Mouse (Mus musculus): Measurements from ENCODE around the gene Heatr5a.

The Heatr5a gene

DNA sequence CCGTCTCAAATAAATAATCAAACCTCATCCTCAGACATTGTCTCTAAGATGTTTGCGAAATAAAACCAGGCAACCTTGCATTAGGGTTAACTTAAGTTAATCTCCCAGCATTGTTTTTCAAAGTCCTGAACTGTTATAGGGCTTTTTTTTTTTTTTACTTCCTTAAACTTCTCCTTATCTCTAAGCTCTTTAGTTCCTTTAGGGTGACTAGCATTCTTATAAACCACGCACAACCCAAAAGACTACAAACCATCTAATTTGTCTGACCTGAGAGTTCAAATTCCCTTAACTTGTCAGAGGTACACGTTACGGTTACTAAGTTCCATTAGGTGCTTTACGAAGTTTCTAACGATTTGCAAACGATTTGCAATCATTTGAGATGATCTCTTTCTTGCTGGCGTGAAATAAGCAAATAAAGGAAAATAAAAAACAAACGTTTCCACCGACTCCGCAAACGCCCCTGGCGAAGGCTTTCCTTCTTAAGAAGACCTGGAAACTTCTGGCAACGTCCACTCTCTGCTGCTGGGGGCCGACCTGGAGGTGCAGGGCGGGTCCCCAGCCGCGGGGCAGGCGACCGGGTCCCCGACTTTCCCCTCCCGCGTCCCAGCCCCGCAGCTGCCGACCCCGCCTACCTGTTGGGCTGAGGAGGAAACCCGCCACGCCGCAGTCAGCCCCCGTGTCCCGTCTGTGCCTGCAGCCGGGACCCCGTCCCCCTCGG lies 610 bp downstream of the Heatr5a start:
- no peak for DNase-seq

DNA sequence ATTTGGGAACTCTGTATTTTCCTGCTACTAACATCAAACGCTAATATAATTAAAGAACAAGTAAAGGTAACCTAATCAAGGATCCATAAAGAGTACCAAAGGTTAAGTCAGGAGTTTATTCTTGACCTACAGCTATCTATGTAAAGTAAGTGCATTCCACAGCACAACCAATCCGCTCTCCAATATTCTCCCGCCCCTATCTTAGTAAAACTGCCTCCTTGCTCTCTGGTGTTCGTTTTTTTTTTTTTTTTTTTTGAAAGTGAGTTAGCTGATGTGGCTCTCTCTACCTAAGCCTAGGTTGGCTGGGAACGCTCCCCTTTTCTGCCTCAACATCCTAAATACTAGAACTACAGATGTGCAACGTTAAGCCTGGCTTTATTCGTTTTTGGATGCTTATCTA lies 1.2 kb downstream of the Heatr5a start:
- DNase-seq: no peak

DNA sequence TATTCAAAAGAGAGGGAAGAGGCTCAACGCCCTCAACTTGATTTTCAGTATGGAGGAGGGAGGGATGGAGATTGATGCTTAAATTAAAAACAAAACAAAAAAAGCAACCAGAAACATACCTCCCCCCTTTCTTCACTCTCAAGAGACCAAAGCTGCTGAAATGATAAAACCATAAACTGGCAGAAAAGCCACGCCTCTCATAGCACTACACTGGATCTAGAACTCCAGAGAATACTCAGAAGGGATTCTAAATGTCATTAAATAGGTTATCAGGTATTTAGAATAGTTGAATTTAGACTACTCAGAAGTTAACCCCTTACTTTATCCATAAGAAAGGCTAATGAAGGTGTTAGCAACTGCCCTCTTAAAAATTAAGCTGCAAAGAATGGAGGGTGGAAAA lies 2.0 kb downstream of the Heatr5a start:
- DNase-seq: no peak

DNA sequence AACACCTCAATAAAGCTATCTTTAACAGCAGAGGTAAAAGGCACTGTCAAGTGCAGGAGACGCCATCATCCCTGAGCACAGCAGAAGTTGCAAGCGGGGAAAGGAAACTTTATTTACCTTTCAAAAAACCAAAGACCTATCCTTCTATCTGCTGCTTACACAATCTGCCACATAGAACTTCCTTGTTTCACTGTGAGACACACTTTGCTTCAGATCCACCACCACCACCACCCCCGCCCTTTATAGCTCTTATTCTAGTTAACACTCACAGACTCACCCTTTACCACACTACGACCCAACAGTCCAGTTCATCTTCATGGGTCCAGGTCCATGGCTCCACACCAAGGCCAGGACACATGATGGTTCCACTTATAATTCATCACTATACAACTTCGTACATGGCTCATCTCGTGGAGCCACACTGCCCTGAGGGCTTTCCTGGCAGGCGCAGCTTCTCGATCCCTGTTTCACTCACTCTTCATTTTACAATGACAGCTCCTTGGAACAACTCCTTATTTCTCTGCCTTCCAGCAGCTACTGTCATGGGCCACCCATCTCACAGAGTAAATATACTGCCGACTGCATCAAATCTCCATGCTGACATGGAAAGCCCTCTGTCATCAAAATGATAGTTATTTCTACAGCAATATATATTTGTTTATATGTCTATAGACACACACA lies 3.1 kb downstream of the Heatr5a start:
- no peak for DNase-seq

DNA sequence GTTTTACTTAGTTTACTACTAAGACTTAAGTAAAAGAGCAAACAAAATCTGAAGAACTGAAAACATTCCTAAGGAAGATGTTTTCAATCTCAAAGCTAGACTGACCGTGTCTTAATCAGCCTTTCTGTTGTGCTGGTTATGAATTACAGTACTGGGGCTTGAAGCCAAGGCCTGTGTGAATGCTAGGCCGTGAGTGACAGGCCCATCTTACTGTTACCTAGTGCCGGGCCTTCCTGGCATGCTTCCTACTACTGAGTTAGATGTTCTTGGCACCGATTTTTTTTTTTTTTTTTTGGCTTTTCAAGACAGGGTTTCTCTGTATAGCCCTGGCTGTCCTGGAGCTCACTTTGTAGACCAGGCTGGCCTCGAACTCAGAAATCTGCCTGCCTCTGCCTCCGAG lies 13.5 kb downstream of the Heatr5a start:
- DNase-seq: no peak

DNA sequence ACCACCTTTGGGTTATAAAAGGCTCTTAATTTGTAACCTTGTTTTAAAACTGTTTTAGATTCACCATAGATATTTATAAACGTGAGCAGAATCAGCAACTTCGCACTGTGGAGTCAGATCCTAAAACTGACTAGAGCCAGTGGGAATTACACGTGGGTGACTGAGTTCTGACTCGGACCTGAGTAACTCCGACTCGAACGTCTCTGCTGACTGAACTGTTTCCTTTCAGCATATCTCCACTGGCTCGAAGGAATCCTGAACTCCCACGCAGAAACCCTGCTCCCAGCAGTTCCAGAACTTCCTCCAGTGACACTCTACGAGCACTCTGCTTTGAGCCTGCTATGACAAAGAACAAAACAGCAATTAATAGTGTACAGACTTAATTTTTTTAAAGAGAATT lies 18.8 kb downstream of the Heatr5a start:
- DNase-seq: no peak

DNA sequence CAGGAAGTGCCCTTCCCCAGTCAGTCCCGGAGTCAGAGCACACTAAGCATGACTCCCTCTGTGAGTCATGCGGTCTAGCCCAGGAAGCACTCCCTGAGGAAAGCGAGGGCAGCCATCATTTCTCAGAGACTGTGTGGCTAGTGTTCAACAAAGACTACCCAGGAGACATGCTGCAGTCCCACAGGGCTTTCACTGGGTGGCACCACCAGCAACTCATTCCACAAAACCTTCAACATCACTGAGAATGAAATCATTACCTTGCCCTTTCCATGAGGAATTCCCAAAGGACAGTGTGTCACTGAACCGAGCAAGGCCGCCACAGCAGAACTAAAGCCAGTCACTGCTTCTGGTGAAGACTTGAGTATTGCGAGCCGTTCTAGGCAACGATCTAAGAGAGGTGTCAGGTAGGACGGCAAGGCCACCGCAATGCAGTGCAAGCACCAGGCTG lies 23.6 kb downstream of the Heatr5a start:
- no peak for DNase-seq

DNA sequence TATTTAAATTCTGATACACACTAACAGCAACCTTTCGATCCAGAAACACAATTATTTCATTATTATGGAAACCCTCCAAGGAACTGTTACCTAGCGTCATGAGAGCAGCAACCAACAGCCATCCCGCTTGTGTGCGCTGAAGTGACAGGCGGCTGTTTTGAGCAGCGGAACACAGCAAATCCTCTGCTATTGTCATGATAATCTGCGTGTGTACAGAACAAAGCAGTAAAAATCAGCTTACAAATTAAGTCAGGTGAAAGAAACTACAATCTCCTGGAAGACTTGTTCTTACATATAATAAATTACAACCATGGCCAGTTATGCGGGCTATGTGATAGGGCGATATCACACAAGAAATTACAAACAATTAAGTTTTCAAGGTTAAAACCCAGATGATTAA lies 25.8 kb downstream of the Heatr5a start:
- DNase-seq: no peak

DNA sequence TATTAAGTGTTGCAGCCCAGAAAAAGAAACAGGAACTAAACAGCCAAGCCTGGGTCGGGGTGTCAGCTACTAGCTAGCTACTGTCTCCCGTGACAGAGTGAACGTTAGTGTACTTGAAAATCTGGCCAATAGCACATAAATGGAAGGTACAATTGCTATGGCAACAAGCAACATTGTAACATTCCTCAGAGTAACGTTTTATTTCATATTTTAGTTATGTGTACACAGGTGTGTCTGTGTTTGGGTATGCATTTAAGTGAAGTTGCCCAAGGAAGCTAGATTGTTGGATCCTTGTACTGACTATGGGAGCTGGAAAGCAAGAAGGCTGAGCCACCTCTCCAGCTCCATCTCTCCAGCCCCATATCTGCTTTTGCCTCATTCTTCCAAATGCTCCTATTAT lies 31.3 kb downstream of the Heatr5a start:
- no peak for DNase-seq

DNA sequence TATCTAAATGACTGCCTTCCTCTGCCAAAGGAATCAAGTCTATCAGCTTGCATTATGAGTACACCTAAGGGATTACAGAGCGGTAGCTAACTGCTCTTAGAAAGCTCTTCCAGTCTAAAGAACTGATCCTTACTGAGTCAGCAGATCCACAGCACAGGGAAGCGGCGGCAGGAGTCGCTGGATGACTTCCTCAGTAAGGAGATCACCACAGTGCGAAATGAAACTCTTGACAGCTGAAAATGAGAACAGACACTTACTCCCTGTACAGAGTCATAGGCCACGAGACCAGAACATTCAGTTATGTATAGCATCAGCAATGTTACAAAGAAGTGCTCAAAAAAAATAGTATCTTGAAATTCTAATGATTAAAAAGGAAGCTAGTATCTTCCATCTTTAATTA lies 33.2 kb downstream of the Heatr5a start:
- DNase-seq: no peak

DNA sequence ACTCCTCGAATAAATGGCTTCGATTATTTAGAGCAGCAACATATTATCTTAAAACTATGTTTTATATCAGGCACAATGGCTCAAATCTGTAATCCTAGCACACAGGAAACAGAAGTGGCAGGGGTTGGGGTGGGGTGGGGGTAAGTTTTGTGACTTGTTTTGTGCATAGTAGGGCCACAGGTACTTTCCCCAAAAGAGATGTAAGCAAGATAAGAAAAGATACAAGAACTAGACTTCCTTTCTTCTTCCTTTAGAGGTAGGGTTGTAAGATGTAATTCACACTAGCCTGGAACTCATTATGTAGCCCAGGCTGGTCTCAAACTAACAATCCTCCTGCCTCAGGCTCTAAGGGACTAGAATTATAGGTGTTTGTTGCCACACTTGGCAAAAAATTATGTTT lies 41.5 kb downstream of the Heatr5a start:
- no peak for DNase-seq

DNA sequence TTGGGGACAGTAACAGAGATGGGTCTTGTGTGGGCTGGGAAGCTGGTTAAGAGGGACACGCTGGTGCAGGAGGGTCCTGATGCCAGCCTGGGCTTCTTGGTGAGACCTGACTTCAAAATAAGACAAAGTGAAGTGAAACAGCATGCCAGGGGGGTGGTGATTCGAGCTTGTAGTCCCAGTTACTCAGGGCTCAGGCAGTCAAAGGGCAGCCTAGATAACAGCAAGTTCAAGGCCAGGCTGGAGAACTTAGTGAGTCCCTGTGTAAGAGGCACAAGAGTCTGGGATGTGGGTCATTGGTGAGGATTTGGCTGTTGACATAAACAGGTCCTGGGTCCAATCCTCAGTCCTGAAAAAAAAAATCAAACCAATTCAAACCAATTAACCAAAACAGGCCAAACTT lies 53.9 kb downstream of the Heatr5a start:
- no peak for DNase-seq

DNA sequence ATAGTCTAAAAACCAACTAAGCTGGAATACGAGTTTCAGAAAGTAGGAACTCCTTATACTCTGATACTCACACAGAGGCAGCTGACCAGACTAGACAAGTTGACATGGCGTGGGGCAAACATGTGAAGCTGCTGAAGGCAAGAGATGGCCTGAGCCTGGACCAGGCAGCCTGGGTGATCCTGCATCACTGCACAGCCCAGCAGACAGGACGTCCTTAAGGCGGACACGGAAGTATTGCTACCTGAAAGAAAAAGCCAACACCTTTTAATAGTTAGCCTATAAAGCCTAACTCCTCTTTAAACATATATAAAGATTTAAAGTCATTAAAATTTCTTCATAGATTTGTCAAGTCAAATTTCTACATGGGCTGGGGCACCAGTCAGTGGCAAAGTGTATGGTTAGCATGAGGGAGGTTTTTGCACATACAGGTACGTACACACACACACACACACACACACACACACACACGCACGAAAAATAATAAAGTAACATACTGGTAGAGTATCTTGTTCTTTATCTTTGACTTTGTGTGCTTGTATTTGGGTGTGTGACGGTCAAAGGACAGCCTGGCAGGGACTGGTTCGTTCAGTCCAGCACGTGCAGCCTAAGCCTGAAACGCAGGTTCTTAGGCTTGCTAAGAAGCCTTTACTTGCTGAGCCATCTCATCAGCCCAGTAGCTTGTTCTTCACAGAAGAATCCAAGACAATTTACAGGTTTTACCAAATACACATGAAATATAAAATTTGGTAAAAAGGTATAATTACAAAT lies 56.0 kb downstream of the Heatr5a start:
- no peak for DNase-seq

DNA sequence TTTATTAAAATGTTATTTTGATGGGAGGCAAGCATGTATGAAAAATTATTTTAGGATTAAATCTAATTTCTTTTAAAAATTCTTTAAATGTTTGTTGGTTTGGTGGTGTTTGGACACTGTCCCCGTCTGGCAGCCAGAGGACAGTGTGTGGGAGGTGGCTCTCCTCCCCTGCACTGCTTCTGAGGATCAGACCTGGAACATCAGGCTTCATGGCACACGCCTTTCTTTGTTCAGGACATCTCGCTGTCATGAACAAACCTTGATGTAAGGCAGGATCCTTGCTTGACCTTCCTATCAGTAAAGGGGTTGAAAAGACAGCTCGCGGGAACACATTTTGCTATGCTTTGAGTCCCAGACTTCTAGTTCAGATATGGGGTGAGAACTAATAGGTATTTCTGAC lies 61.9 kb downstream of the Heatr5a start:
- no peak for DNase-seq

DNA sequence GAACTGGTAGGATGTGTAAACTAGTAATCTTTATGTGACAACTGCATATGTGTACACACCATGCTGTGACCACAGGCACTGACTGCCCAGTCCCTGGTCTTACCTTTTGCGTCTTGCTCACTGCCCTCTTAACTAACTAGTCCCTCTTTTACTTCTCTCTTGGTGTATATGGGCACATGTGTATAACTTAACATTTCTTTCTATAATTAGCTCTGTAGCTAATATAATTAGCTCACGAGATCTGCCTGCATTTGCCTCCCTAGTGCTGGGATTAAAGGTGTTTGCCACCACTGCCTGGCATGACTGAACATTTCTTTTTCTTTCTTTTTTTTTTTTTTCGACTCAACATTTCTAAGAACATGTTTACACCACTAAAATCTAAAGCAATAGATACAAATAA lies 63.6 kb downstream of the Heatr5a start:
- no peak for DNase-seq

DNA sequence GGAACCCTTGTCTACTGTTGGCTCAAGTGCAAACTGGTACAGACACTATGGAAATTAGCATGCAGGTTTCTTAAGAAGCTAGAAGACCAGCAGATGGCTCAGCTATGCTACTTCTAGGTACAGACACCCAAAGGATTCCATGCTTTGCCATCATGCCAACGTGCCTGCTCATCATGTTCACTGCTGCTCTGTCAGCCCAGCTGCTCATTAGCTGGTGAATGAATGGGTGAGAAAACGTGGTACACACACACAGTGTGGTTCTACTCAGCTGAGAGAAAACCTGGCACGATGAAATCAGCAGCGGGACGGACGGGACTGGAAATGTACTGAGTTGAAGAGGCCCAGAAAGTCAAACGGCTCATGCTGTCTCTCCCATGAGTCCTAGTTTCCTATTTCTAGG lies 70.6 kb downstream of the Heatr5a start:
- no peak for DNase-seq

DNA sequence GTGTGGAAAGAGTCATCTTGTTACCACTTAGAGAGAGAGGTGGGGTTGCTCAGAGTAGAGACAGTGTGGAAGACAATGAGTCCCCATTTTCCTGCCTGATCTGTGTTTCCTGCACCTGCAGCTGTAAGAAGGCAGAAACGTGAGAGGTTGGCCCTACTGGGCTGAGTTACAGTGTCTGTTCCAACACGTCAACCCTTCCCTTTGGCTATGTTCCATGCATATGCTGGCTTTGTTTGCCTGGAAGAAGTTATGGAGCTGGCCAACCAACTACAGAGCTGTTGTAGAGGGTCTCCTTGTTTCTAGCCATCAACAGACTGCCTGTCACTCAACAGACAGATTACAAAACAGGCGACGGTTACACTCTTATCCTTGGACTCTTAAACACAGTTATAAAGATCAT lies 74.2 kb downstream of the Heatr5a start:
- no peak for DNase-seq

DNA sequence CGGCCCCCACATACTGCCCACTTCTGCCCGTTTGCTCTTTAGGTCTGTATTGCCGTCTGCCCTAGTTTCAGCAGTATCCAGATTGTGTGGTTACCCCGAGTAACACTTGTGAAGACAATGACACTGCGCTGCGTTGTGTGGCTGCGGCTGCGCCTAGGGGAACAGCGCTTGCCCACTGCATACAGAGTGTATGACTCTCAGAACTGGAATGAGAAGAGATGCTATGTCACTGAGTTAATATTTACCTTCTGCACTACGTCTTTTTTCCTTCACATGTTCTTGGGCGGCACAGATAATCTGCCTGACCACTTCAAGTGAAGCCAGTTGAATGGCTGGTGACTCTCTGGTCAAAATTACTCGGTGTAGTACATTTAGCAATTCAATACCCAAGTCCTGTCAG lies 82.5 kb downstream of the Heatr5a start:
- no peak for DNase-seq

DNA sequence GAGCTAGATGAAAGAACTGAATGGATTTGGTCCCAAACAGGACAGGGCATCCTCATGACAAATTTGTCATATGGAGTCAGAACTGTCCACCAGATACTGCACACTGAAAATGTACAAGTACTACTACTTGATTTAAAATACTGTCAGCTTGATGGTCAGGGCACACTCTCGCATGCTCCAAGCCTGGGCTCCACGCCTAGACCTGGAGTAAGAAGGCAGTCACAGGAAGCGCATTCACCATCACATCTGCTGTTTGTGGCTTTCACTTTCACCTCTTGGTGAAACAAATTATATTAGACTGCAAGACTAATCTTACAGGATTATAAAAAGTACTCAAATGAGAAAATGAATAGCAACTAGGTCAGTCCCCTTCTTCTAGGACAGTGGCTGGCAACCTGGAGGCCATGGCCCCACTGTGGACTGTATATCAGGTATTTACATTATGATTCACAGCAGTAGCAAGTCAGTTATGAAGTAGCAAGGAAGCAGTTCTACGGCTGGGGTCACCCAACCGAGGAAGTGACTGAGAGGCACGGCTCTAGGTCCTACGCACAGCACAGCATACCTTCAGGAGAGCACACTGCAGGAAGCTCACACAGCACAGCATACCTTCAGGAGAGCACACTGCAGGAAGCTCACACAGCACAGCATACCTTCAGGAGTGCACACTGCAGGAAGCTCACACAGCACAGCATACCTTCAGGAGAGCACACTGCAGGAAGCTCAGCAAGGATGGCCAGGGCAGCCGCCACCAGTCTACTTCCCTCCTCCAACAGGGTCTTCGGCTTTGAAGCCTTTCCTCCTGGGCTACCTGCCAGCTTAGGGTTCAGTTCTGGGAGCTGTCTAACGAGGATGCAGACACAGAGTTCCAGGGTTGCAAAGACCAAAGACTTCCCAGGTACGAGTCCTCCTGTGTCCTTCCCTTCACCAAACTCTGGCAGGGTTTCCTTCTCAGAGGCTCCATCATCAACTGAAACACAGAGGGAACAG lies 83.5 kb downstream of the Heatr5a start:
- no peak for DNase-seq

DNA sequence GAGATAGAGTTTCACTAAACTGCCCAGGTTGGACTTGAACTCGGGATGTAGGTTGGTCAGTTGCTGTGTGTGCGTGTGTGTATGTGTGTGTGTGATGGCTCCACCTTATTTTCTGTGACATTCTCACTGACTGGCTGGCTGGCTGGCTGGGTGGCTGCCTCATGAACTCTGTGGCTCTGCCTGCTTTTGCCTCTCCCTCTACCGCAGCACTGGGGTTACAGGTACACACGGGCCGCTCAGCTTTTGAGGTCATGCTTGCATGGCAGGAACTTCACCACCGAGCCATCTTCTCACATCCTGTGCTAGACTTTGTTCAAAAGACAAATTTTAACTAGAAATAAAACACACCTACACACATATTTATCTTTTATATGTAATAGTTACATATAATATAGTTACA lies 84.8 kb downstream of the Heatr5a start:
- DNase-seq: no peak

DNA sequence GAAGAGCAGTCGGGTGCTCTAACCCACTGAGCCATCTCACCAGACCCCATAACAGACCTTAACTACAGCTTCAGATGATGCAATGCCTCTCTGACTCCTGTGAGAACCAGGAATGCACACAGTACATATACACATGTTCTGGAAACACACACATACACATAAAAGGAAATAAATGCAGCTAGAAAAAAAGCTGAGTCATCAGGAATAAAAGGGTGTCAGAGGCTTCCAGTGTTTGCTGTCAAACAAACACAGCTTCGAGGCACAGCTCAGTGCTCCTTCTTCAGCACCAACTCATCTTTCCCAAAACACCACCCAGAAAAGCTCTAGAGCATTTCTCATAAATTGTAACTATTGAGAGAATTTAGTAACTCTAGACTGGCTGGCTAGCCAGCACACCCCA lies 86.3 kb downstream of the Heatr5a start:
- no peak for DNase-seq

DNA sequence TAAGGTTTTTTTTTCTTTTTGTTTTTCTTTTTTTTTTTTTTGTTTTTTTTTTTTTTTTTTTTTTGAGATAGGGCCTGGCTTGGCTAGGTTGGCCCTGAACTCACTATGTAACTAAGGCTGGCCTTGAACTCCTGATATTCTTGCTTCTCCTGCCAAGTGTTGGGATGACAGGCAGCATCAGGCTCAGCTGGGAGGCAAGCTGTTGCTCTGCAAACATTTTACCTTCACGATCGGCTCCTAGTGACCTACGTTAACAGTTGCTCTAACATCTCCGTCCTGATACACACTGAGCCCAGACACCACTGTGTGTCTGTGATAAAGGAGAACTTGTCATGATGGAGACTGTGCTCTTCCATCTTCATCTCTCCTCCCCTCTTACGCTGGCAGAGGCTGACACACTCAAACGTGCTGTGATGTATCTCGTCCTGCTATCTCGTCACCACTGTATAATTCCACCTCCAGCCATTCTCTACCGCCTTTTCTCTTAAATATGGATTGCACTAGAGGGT lies 87.8 kb downstream of the Heatr5a start:
- DNase-seq: no peak
